Mouse (Mus musculus) heart, postnatal 25 days (tissue): ENCODE data around the gene Dip2b. TPM values are rescaled to one million over a fixed set of nuclear protein-coding genes. Genes with fewer than 3 reads are reported as not detected.

Experiments
- total RNA-seq, 2 experiments: library from RNA; stranded (reverse); gene quantifications; 2 replicates each; pipeline ENCODE4 v1.2.3; 2021

Gene Dip2b
- total RNA-seq, 2 experiments from 2014 or later: 21.6 to 23.3 TPM

Other genes with a start within 250 kb of the Dip2b start
- 10 to 100 TPM; 17.9 to 20.2 TPM for gene Lima1, start 163.2 kb upstream of the Dip2b start, total RNA-seq
- under 1 TPM; 0.06 to 0.10 TPM for gene Fam186a, start 71.6 kb upstream of the Dip2b start, total RNA-seq
- gene Larp4, start 68.6 kb upstream of the Dip2b start, total RNA-seq: 10 to 100 TPM; 57.7 to 64.3 TPM
- gene Atf1, start 189.2 kb downstream of the Dip2b start, total RNA-seq: 10 to 100 TPM; 46.0 to 51.8 TPM
- not detected for gene Tmprss12, start 242.2 kb downstream of the Dip2b start, total RNA-seq